Mouse (Mus musculus) heart, adult 2 months (tissue): ENCODE measurements around the gene Car4.

Experiments used
- CTCF ChIP-seq: fragments of 200-600 bp; IDR thresholded peaks from 2 replicates; pipeline ENCODE4 v1.8.1; 2022; ENCODE audit warnings: antibody characterized with exemption, mild to moderate bottlenecking, moderate library complexity
- POLR2A ChIP-seq: fragments of 200-500 bp; IDR thresholded peaks from 2 replicates; pipeline ENCODE4 v1.6.1; 2011; ENCODE audit warnings: mild to moderate bottlenecking, low read depth, low read length, control low read depth; ENCODE audit not compliant: insufficient read depth

- no peak for TF ChIP-seq POLR2A
- no peak; the same call in 1 of the 2 replicates for TF ChIP-seq CTCF
These were observed 39.2 kb upstream of the Car4 start for GRCm38 (mm10) chr11:84918425-84918824.
